Mouse (Mus musculus): ENCODE results near the gene Gsto1. TPM values are rescaled to one million over a fixed set of nuclear protein-coding genes. Genes with fewer than 3 reads are reported as not detected.
A peak's percentile ranks its signal among the peaks of the same experiment; 100 is the strongest.

The Gsto1 gene
- polyA plus RNA-seq, 1 experiment from 2014 or later = 88.0 TPM

DNA sequence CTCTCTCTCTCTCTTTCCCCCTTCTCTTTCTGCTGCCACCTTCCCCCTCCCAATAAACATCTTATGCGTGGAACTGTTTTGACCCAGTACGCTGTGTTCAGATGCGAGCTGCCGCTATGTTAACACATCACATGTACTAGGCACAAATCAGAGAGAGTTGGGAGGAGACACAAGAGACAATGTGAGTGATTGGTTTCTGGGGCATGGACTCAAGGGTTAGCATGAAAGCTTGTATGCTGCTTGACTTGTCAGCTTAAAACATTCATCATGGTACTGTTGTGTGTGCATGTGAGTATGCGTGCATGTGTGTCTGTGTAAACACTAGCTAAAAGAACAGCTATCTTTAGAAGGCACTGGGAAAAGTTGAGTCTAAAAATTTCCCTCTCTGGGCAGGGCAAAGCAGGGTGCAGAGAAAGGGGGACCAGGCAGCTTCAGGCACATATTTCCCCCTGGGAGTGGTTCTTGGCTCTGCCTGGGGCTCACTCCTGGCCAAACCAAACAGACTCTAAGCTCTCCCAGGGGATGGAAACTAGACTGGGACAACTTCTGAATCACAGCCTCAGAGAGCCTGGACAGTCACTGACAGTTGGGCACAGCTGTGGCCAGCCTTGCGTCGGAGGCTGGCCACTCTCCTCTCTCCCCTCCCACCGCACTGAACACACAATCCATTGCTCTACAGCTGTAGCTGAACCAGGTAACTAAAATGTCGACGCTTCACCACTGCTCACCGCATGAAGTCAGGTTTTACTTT lies 37.0 kb downstream of the Gsto1 start:
- peaks cover 40% of the 10 kb centered on the region for H3K36me3 ChIP-seq (ENCODE audit: control insufficient read depth, insufficient read depth, low read length)
- no peak overlapping the region for H3K4me3 ChIP-seq (ENCODE audit: control insufficient read depth in 1 of 2, insufficient read depth in 1 of 2, low read depth in 1 of 2, low read length in 2 of 2)
- H3K9me3 ChIP-seq (ENCODE audit: control insufficient read depth, low read length) = no peaks in the 10 kb centered on the region
- peaks cover 28 to 33% of the 10 kb centered on the region in 2 experiments for H3K4me1 ChIP-seq (ENCODE audit: control insufficient read depth in 2 of 2, insufficient read depth in 2 of 2, low read length in 2 of 2)
- no peaks in the 10 kb centered on the region for H3K27me3 ChIP-seq (ENCODE audit: control insufficient read depth, insufficient read depth, low read length)
- ATAC-seq (ENCODE audit: insufficient number of reproducible peaks, insufficient read depth, low FRiP score, low read depth) = peak; percentile 31; the same call in 1 of the 2 replicates
- H3K4me2 ChIP-seq (ENCODE audit: low read length) = no peak overlapping the region
- peak overlapping the region; percentile 8 to 12; a peak in 1 of 4 replicates for H3K27ac ChIP-seq (replicated peaks in 1 of 2; ENCODE audit: control insufficient read depth in 1 of 2, insufficient read depth in 1 of 2, low read depth in 2 of 2, low read length in 2 of 2)
- H3K9ac ChIP-seq (ENCODE audit: low read length) = no peak overlapping the region
- whole genome bisulfite sequencing = 64% methylated on average over 11 of the region's 11 CpGs

DNA sequence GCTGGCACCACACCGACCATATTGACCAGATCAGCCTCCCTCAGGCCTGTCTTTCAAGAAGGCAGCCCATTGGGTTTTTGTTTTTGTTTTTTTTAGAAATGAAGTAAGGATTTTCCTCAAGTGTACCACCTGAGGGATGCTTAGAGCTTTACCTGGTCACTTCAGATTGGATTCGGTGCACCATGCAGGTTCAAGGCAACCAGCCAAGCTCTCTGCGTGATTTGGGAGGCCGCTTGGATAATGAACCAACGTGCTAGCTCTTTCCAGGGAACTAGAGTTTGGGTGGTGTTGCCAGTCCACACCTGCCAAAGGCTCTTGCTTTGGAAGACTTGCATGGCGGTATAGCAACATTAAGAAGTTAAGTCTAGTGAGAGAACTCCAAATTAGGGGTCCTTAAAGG lies 38.3 kb downstream of the Gsto1 start:
- no peak for ATAC-seq (ENCODE audit: insufficient number of reproducible peaks, insufficient read depth, low FRiP score, low read depth)
- Histone ChIP-seq H3K9ac (ENCODE audit: low read length) (no peak overlapping the region), H3K4me1 (ENCODE audit: control insufficient read depth in 2 of 2, insufficient read depth in 2 of 2, low read length in 2 of 2) (peaks cover 25 to 28% of the 10 kb centered on the region in 2 experiments), H3K4me3 (ENCODE audit: control insufficient read depth in 1 of 2, insufficient read depth in 1 of 2, low read depth in 1 of 2, low read length in 2 of 2) (no peak overlapping the region), H3K9me3 (ENCODE audit: control insufficient read depth, low read length) (no peaks in the 10 kb centered on the region), H3K27me3 (ENCODE audit: control insufficient read depth, insufficient read depth, low read length) (no peaks in the 10 kb centered on the region), H3K4me2 (ENCODE audit: low read length) (no peak overlapping the region), H3K27ac (replicated peaks in 1 of 2; ENCODE audit: control insufficient read depth in 1 of 2, insufficient read depth in 1 of 2, low read depth in 2 of 2, low read length in 2 of 2) (0 out of 4 replicates have a peak overlapping the region, but pooled peaks of 1 of the 2 experiments have one; percentile 1), H3K36me3 (ENCODE audit: control insufficient read depth, insufficient read depth, low read length) (peaks cover 52% of the 10 kb centered on the region)
- WGBS = 88% methylated on average over 6 of the region's 6 CpGs

DNA sequence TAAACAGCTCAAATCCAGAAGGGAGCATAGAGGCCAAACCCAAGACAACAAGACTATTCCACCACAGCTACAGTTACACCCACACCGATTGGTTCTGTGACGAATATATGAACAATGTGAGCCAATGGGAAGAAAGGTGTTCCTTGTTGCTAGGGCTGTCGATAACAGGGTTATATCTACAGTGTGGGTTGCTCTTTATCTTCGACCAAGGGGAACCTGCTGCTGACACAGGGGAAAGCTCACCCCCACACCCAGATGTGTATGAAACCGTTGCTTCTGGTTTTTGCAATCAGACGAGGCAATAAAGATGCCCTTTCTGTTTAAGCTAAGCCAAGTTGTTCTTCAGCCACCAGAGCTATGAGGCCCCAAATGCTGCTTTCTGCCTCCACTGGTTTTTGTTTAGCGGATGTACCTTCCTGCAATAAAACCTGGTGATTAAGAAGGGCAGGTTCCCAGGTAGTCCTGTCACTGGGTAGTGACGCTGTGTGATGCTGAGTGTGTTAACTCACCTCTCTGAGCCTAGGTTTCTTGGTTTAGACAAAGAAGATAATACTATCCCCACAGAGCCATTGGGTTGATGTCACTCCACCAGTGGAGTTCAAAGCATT lies 43.8 kb downstream of the Gsto1 start:
- Histone ChIP-seq H3K4me2 (ENCODE audit: low read length) (no peak overlapping the region), H3K36me3 (ENCODE audit: control insufficient read depth, insufficient read depth, low read length) (peaks cover 55% of the 10 kb centered on the region), H3K9ac (ENCODE audit: low read length) (no peak overlapping the region), H3K4me1 (ENCODE audit: control insufficient read depth in 2 of 2, insufficient read depth in 2 of 2, low read length in 2 of 2) (peaks cover 28 to 40% of the 10 kb centered on the region in 2 experiments), H3K27ac (replicated peaks in 1 of 2; ENCODE audit: control insufficient read depth in 1 of 2, insufficient read depth in 1 of 2, low read depth in 2 of 2, low read length in 2 of 2) (no peak overlapping the region), H3K27me3 (ENCODE audit: control insufficient read depth, insufficient read depth, low read length) (no peaks in the 10 kb centered on the region), H3K9me3 (ENCODE audit: control insufficient read depth, low read length) (no peaks in the 10 kb centered on the region), H3K4me3 (ENCODE audit: control insufficient read depth in 1 of 2, insufficient read depth in 1 of 2, low read depth in 1 of 2, low read length in 2 of 2) (no peak overlapping the region)
- ATAC-seq (ENCODE audit: insufficient number of reproducible peaks, insufficient read depth, low FRiP score, low read depth) = no peak
- 76% methylated on average over 8 of the region's 8 CpGs for WGBS

DNA sequence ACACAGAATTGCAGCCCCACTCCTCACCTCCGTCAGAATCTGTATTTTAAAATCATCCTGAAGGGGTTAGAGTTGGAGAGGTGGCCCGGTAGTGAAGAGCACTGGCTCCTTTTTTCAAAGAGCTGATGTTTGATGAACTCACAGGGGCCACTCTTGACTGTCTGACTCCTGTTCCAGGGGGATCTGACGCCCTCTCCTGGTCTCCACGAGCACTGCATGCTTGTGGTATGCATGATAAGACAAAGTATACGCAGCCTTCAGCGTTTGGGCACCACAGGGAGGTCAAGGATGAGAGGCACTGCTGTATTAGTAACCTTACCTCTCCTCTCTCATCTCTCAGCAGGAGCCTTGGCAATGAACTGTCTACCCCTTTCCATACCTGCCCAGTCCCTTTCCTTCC lies 45.2 kb downstream of the Gsto1 start:
- WGBS = 63% methylated on average over 6 of the region's 6 CpGs
- no peaks in the 10 kb centered on the region for H3K27me3 ChIP-seq (ENCODE audit: control insufficient read depth, insufficient read depth, low read length)
- ATAC-seq (ENCODE audit: insufficient number of reproducible peaks, insufficient read depth, low FRiP score, low read depth) = no peak
- H3K9me3 ChIP-seq (ENCODE audit: control insufficient read depth, low read length) = no peaks in the 10 kb centered on the region
- H3K9ac ChIP-seq (ENCODE audit: low read length) = no peak overlapping the region
- H3K4me2 ChIP-seq (ENCODE audit: low read length) = no peak overlapping the region
- H3K4me3 ChIP-seq (ENCODE audit: control insufficient read depth in 1 of 2, insufficient read depth in 1 of 2, low read depth in 1 of 2, low read length in 2 of 2) = no peak overlapping the region
- H3K36me3 ChIP-seq (ENCODE audit: control insufficient read depth, insufficient read depth, low read length) = peaks cover 47% of the 10 kb centered on the region
- H3K27ac ChIP-seq (replicated peaks in 1 of 2; ENCODE audit: control insufficient read depth in 1 of 2, insufficient read depth in 1 of 2, low read depth in 2 of 2, low read length in 2 of 2) = no peak overlapping the region
- peaks cover 29 to 43% of the 10 kb centered on the region in 2 experiments for H3K4me1 ChIP-seq (ENCODE audit: control insufficient read depth in 2 of 2, insufficient read depth in 2 of 2, low read length in 2 of 2)

DNA sequence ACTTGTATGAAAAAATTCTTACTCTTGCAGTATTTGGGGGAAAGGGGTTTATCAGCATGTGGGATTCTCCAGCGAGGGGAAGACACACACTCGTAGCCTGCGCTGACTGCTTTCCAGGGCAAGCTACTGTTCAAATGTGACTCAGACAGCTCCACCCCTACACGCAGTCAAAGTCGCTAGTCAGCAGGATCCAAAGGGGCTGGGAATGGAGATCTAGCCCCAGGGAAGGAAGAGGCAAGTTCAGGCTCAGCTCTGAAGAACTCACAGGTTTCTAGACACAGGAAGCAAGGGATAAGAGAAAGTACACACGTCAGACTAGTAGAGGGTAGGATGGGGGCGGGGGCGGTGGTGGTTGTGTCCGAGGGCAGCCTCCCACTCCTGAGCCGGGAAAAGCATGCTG lies 45.8 kb downstream of the Gsto1 start:
- 81% methylated on average over 10 of the region's 10 CpGs for WGBS
- no peak overlapping the region for H3K27ac ChIP-seq (replicated peaks in 1 of 2; ENCODE audit: control insufficient read depth in 1 of 2, insufficient read depth in 1 of 2, low read depth in 2 of 2, low read length in 2 of 2)
- peaks cover 34 to 48% of the 10 kb centered on the region in 2 experiments for H3K4me1 ChIP-seq (ENCODE audit: control insufficient read depth in 2 of 2, insufficient read depth in 2 of 2, low read length in 2 of 2)
- H3K4me3 ChIP-seq (ENCODE audit: control insufficient read depth in 1 of 2, insufficient read depth in 1 of 2, low read depth in 1 of 2, low read length in 2 of 2) = no peak overlapping the region
- no peak overlapping the region for H3K4me2 ChIP-seq (ENCODE audit: low read length)
- H3K9me3 ChIP-seq (ENCODE audit: control insufficient read depth, low read length) = no peaks in the 10 kb centered on the region
- H3K27me3 ChIP-seq (ENCODE audit: control insufficient read depth, insufficient read depth, low read length) = no peaks in the 10 kb centered on the region
- ATAC-seq (ENCODE audit: insufficient number of reproducible peaks, insufficient read depth, low FRiP score, low read depth) = no peak
- H3K9ac ChIP-seq (ENCODE audit: low read length) = no peak overlapping the region
- peaks cover 41% of the 10 kb centered on the region for H3K36me3 ChIP-seq (ENCODE audit: control insufficient read depth, insufficient read depth, low read length)

DNA sequence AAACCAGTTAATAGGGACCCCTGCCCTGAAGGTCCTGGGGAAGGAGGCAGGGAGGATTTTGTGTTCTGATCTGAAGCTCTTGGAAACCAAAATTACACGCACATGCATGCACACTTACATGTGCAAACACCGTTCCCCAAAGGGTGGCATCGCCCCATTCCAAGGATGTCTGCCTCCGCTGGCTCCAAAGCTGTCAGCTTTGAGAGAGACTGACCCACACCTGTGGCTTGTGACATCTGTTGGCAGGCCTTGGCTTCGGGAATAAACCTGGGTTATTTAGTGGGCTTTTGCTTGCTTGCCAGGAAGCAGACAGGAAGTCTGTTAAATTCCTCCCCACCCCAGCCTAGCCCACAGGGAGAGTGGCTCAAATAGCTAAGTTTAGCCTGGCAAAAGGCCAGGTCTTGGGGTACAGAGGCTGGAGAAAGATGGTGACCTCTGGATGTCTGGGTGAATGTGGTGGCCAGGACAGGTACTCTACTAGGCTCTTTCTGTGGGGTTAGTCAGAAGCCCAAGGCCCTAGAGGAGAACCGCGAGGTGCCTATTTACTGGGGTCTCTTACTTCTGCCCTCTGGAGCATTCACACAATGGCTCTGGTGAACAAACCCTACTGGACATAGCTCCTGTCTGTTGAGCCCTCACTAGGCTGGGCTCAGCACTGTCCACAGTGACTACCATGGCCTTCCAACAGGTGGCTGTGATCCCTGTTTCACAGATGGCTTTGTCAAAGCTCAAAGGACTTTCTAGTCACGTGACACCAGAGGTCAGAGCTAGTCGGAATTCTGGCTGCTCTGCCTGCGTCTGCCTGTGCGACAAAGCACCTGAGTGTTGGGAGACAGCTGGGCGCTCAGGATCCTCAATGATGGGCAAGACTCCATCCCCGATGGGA lies 47.8 kb downstream of the Gsto1 start:
- Histone ChIP-seq H3K27ac (replicated peaks in 1 of 2; ENCODE audit: control insufficient read depth in 1 of 2, insufficient read depth in 1 of 2, low read depth in 2 of 2, low read length in 2 of 2) (peak overlapping the region; percentile 85 to 91), H3K36me3 (ENCODE audit: control insufficient read depth, insufficient read depth, low read length) (peaks cover 23% of the 10 kb centered on the region), H3K9me3 (ENCODE audit: control insufficient read depth, low read length) (no peaks in the 10 kb centered on the region), H3K4me3 (ENCODE audit: control insufficient read depth in 1 of 2, insufficient read depth in 1 of 2, low read depth in 1 of 2, low read length in 2 of 2) (no peak overlapping the region), H3K4me1 (ENCODE audit: control insufficient read depth in 2 of 2, insufficient read depth in 2 of 2, low read length in 2 of 2) (peaks cover 37 to 50% of the 10 kb centered on the region in 2 experiments), H3K9ac (ENCODE audit: low read length) (peak overlapping the region; percentile 47; the same call in 1 of the 2 replicates), H3K27me3 (ENCODE audit: control insufficient read depth, insufficient read depth, low read length) (no peaks in the 10 kb centered on the region), H3K4me2 (ENCODE audit: low read length) (peak overlapping the region; percentile 49)
- ATAC-seq (ENCODE audit: insufficient number of reproducible peaks, insufficient read depth, low FRiP score, low read depth) = peak; percentile 60
- WGBS = 51% methylated on average over 13 of the region's 13 CpGs

DNA sequence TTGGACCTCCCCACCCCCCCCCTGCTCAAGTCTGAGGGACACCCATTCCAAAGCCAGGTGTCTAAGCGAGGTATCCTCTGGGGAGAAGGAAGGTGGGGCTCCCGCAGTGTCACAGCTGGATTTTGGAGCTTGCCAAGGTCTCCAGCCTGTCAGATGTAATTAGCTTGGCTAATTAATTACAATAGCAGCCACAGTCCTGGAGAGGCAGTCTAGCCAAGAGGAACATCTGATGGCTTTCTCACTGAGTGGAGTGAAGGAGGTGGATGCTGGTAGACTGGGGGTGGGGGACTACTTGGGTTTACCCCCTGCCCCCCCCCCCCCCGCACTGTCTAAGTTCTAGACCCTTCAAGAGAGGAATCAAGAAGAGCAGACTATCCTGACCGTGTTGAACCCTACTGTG lies 48.9 kb downstream of the Gsto1 start:
- H3K4me2 ChIP-seq (ENCODE audit: low read length) = no peak overlapping the region
- peak overlapping the region; percentile 85 to 91; a peak in 3 of 4 replicates for H3K27ac ChIP-seq (replicated peaks in 1 of 2; ENCODE audit: control insufficient read depth in 1 of 2, insufficient read depth in 1 of 2, low read depth in 2 of 2, low read length in 2 of 2)
- H3K4me1 ChIP-seq (ENCODE audit: control insufficient read depth in 2 of 2, insufficient read depth in 2 of 2, low read length in 2 of 2) = peaks cover 37 to 52% of the 10 kb centered on the region in 2 experiments
- H3K9ac ChIP-seq (ENCODE audit: low read length) = no peak overlapping the region
- 78% methylated on average over 4 of the region's 4 CpGs for WGBS
- no peaks in the 10 kb centered on the region for H3K27me3 ChIP-seq (ENCODE audit: control insufficient read depth, insufficient read depth, low read length)
- H3K4me3 ChIP-seq (ENCODE audit: control insufficient read depth in 1 of 2, insufficient read depth in 1 of 2, low read depth in 1 of 2, low read length in 2 of 2) = no peak overlapping the region
- ATAC-seq (ENCODE audit: insufficient number of reproducible peaks, insufficient read depth, low FRiP score, low read depth) = no peak
- H3K9me3 ChIP-seq (ENCODE audit: control insufficient read depth, low read length) = no peaks in the 10 kb centered on the region
- H3K36me3 ChIP-seq (ENCODE audit: control insufficient read depth, insufficient read depth, low read length) = peaks cover 18% of the 10 kb centered on the region; the same call in 1 of the 2 replicates
